Mouse (Mus musculus): ENCODE measurements around the gene Tnfrsf1b. TPM values are rescaled to one million over a fixed set of nuclear protein-coding genes. Genes with fewer than 3 reads are reported as not detected.

The Tnfrsf1b gene
- total RNA-seq, 2 experiments from 2014 or later = 107 to 113 TPM

GRCm38 (mm10) chr4:145222064-145222463 lies 24.6 kb downstream of the Tnfrsf1b start:
- ATAC-seq (ENCODE audit: poor library complexity, severe bottlenecking) = 0 out of 2 replicates have a peak, but pooled peaks have one; percentile 6

DNA sequence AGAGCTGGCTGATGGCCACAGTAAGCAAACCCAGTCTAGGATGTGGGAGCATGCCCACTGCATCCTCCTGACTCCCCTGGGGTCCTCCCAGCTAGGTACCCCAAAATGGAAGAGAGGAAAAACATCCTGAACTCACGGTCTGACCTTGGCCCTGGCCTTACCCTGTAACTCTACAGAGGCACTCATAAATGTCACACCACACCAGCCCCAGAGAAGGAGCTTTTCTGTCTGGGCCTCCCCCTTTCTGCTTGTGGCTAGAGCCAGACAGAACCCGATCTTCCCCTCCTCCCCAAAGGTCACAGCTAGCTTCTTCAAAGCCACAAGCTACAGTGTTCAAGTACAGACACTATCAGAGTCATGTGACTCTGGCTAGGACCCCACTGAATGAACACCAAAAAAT lies 25.3 kb downstream of the Tnfrsf1b start:
- ATAC-seq (ENCODE audit: poor library complexity, severe bottlenecking) = peak; percentile 48

DNA sequence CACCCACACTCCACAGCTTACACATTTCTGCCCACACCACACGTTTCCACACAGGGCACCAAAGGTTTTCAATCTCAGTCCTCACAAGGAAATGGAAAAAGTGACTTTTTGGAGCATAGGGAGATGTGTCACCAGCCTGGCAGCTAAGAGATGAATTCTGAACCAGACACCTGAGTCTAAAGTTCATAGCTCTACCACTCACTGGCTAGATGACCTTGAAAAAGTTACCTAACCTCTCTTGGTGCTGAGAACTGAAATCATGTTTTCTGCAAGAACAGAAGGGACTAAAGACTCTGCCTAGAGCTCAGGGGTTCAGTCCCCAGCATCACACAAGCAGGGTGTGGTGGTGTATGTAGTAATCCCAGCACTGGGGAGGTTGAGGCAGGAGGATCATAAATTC lies 26.7 kb downstream of the Tnfrsf1b start:
- no peak for ATAC-seq (ENCODE audit: poor library complexity, severe bottlenecking)

GRCm38 (mm10) chr4:145219240-145219985 lies 27.3 kb downstream of the Tnfrsf1b start:
- ATAC-seq (ENCODE audit: poor library complexity, severe bottlenecking) = peak; percentile 59

GRCm38 (mm10) chr4:145217837-145218236 lies 28.8 kb downstream of the Tnfrsf1b start:
- ATAC-seq (ENCODE audit: poor library complexity, severe bottlenecking) = no peak

GRCm38 (mm10) chr4:145217046-145217445 lies 29.6 kb downstream of the Tnfrsf1b start:
- ATAC-seq (ENCODE audit: poor library complexity, severe bottlenecking) = no peak

DNA sequence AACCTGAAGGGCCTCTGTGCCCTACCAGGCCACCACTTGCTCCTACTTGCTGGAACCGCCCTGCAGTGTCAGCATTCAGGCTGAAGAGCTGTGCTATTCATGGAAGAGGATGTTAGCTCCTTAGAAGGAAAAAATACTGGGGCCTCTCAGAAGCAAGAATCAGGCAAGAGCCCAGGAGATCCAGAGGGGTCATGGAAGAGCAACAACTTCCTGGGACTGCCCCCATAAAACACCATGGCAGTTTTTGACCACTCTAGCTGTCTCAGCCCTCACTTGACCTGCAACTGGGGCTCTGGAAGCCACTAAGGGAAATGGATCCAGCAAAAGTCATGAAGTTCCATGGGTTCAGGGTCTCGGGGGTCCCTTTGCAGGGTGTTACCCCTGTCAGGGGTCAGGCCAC lies 31.3 kb downstream of the Tnfrsf1b start:
- no peak for ATAC-seq (ENCODE audit: poor library complexity, severe bottlenecking)

- ATAC-seq (ENCODE audit: poor library complexity, severe bottlenecking) = no peak
These were observed 31.9 kb downstream of the Tnfrsf1b start for GRCm38 (mm10) chr4:145214786-145215174.

GRCm38 (mm10) chr4:145213999-145214785 lies 32.5 kb downstream of the Tnfrsf1b start:
- ATAC-seq (ENCODE audit: poor library complexity, severe bottlenecking) = peak; percentile 86

GRCm38 (mm10) chr4:145211076-145211475 lies 35.6 kb downstream of the Tnfrsf1b start:
- ATAC-seq (ENCODE audit: poor library complexity, severe bottlenecking) = peak; percentile 51

DNA sequence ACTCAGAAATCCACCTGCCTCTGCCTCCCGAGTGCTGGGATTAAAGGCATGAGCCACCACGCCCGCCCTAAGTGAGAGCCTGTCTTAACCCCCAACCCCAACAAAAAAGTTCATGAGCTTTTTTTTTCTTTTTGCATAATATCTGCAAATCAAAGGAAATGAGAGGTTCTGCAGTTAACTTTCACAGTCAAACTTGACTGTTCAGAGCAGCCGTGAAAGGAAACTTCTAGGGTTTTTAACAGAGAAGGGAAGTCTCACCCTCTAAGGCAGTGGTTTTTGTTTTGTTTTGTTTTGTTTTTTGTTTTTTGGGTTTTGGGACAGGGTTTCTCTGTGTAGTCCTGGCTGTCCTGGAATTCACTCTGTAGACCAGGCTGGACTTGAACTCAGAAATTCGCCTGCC lies 36.1 kb downstream of the Tnfrsf1b start:
- no peak for ATAC-seq (ENCODE audit: poor library complexity, severe bottlenecking)

DNA sequence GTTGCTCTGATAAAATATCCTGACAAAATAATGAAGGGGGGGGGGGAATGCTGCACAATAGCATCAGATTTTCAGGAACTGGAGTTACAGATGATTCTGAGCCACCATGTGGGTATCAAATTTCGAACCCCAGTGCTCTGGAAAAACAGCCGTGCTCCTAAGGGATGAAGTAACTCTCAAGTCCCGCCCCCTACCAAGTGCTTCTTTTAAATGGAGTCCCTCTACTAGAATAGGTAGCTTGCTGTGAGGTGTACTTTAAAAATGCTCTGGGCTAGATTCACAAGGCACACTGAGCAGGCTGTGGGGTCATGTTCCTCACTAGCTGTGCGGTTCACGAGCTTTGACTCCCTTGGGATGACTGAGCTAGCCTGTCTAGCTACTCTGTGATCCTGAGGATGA lies 37.0 kb downstream of the Tnfrsf1b start:
- no peak for ATAC-seq (ENCODE audit: poor library complexity, severe bottlenecking)

GRCm38 (mm10) chr4:145209076-145209689 lies 37.5 kb downstream of the Tnfrsf1b start:
- ATAC-seq (ENCODE audit: poor library complexity, severe bottlenecking) = peak; percentile 34

DNA sequence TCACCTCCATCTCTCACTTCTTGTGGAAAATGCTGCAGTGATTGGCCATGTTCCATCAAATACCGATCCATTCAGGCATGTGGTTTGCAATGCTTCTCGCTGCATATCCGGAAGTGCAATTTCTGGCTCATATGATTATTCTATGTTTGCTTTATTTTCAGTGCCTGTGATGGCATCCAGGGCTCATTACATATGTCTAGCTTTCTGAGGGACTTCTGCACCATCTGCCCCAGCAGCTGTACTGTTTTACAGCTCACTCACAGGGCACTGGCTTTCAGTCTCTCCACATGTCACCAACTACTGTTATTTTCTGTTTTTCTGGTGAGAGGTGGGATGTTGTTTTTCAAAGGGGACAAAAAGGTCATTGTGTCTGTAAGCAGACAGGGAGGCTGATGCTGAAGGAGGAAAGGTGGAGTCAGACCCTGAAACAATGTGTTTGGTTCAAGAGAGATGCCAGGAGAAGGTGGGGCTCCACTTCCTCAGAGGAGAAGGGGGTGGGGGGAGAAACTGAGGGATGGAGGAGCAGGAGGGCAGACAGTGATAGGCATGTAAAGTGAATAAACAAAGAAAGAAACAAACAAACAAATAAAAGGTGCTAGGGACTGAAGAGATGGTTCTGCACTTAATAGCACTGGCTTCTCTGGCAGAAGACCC lies 38.8 kb downstream of the Tnfrsf1b start:
- no peak for ATAC-seq (ENCODE audit: poor library complexity, severe bottlenecking)

GRCm38 (mm10) chr4:145204779-145205178 lies 41.9 kb downstream of the Tnfrsf1b start:
- no peak for ATAC-seq (ENCODE audit: poor library complexity, severe bottlenecking)

- ATAC-seq (ENCODE audit: poor library complexity, severe bottlenecking) = no peak
These were observed 43.4 kb downstream of the Tnfrsf1b start for GRCm38 (mm10) chr4:145203305-145203704.

DNA sequence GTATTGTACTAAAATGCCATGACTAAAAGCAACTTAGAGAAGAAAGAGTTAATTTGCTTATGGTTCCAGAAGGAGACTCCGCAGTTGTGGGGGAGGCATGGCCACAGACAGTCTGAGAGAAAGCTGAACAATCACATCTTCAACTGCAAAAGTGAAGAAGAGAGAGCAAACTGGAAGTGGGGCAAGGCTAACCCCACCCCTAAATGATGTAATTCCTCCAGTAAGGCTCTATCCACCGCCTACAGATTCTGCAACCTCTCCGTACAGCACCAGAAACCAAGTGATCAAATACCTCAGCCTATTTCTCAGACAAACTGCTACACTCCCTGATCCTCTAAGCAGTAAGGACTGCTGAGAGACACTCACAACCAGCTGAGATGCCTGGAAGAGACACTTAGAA lies 45.2 kb downstream of the Tnfrsf1b start:
- peak; percentile 72 for ATAC-seq (ENCODE audit: poor library complexity, severe bottlenecking)

- peak; percentile 60 for ATAC-seq (ENCODE audit: poor library complexity, severe bottlenecking)
These were observed 46.5 kb downstream of the Tnfrsf1b start for GRCm38 (mm10) chr4:145199982-145200699.

DNA sequence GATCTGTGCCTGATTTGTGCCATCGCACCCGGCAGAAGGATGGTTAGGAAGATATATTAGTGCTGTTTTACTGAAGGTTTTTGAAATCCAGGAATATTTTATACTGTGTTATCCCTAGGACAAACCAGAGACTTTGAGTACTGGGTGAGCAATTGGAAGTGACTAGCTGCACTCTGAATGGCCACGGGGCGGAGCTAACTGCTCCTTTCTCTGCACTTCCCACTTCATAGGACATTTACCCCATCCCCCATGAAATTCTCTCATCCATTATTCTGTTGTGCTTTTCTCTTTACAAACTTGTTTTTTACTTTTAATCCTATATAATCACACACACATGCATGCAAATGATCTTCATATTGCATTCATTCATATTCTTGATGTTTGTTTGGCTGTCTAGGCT lies 50.1 kb downstream of the Tnfrsf1b start:
- ATAC-seq (ENCODE audit: poor library complexity, severe bottlenecking) = no peak

DNA sequence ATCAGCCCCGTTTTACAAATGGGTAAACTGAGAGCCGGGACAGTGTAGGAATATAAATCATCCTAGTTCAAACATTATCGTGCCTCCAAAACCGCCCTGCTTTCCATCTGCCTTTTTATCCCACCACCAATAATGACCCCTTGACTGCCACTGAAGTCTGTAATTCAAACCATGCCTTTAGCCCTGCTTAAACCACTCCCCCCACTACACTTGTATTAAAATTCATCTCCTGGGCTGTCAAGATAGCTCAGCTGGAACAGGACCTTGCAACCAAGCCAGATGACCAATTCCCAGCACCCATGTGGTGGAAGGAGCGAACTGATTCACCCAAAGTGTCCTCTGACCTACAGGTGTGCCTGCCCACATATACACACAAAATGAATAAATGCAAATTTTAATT lies 51.5 kb downstream of the Tnfrsf1b start:
- no peak; the same call in 1 of the 2 replicates for ATAC-seq (ENCODE audit: poor library complexity, severe bottlenecking)
